Mouse (Mus musculus) adrenal gland, adult 2 months (tissue): ENCODE data around the gene Plek. TPM values are rescaled to one million over a fixed set of nuclear protein-coding genes. Genes with fewer than 3 reads are reported as not detected.
"Not testable (repeated sequence)": the region's sequence is repeated elsewhere in the genome, so short reads cannot be mapped to it uniquely, and the experiment has no call there.

Source experiments
- DNase-seq: peaks from one replicate; pipeline ENCODE4 v3.0.0; 2021
- long read RNA-seq: library from polyadenylated mRNA; stranded (forward); transcript quantifications from one replicate; pipeline ENCODE4 v2.0.0, GENCODE M21; 2021
- polyA plus RNA-seq: library from polyadenylated mRNA; depleted of rRNA; stranded (reverse); fragments of >200 nt; gene quantifications from 2 replicates; pipeline ENCODE4 v1.2.3, GENCODE M21; 2012; rRNA removed
- total RNA-seq, 2 experiments: library from RNA; stranded (reverse); gene quantifications; 2 replicates each; pipeline ENCODE4 v1.2.3; 2021

Gene Plek
- total RNA-seq (1 to 10 TPM; 3.1 to 5.8 TPM), polyA plus RNA-seq (0.18 and 0.25 TPM in 2 replicates)
- long read RNA-seq, full-length matches to known transcripts = 2 of 3 reads
- long read RNA-seq, partial matches to known transcripts = 0 of 3 reads
- long read RNA-seq, other reads (novel, unspliced or antisense) = 1 of 3 reads

DNA sequence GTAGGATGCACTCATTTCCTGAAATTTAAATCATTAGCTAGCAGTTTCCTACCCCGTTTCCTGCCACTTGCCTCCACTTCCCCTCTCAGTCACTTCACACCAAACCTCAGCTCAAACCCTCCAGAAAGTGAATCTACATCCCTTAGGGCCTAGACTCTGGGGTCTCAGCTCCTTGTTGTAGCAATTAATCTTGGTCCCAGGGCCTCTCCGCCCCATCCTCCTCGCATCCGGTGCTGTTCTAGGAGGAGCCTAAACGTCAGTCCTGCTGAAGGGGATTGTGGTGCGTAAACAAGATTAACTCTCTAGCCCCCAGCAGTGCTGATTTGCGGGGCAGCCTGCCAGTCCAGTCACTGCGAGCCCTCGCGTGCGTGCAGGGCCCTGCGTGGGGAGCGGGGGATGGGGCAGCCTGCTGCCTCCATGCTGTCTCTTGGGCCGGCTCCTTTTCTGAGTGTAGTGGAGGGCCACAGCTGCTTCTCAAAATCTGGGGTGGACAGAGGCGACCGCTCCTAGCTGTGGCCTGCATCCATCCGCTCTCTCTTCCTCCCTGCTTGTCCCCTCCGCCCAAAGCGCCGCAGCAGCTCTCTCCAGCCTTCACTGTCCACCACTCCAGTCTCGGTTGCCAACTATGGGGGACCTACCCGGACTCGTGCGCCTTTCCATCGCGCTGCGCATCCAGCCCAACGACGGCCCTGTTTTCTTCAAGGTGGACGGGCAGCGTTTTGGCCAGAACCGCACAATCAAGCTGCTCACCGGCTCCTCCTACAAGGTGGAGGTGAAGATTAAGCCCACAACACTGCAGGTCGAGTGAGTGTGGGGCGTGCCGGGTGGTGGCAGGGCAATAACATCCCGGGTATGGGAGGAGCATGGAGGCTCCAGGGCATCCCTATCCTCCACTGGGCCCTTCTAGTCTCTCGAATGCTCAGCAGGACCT is at the start of gene Plek, which contains the start of gene Cnrip1:
TSS of gene Plek (minus strand) at position 837 of the 931 bp plus-strand sequence.
TSS of gene Cnrip1 (plus strand) at position 42 of the 931 bp plus-strand sequence.
- peak; percentile 79 for DNase-seq

DNA sequence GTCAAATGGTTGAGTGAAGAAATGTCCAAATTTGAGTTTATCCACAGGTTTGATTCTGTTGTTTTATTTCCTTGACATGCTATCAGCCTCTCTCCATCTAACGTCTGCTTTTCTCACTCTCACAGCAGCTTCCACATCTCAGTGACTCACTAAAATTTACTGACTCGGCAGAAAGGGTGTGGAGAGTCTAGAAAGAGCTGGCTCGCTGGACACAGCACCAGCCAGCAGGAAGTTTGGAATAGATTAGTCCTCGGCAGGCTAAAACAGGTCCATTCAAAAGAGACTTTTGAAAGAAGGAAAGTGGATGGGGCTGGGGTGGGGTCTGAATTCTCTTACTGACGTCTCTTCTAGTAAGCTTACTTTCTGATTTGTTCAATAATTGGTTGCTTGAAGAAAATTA is 33.9 kb upstream of the Plek start:
- DNase-seq = no peak

DNA sequence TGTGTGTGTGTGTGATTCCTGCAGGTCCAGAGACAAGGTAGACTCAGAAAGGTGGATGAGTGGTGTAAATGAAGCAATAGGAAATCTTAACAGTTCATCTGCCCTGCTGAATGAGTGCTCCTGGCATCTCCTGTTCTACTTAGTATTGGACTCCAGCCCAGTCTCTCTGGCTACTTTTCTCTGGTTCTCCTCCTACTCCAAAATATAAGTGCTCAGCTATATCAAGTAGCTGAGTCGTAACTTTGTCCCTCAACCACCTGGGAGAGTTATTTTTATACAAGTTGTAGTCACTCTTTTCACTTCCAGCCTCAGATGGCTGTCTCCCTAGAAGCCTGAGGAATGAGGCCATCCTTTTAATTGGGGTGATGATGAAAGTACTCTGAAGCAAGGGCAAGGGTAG is 31.7 kb upstream of the Plek start:
- DNase-seq = no peak

DNA sequence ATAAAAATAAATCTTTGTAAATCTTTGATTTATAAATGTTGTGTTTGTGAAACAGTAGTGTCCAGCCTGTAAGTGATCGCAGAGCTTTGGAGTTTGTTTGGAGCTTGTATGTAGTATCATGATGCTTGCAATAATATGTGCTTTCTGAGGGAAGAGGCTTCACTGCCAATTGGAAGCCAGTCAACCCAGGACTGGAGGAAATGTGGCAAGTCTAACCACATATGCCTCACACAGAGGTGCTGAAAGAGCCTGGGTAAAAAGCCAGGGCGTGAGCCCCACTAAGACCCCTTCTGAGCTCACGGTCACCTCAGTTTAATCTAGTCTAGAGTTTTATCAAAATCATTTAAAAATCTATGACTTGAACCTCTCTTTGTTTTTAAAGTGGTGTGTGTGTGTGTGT is 31.3 kb upstream of the Plek start:
- no peak for DNase-seq

DNA sequence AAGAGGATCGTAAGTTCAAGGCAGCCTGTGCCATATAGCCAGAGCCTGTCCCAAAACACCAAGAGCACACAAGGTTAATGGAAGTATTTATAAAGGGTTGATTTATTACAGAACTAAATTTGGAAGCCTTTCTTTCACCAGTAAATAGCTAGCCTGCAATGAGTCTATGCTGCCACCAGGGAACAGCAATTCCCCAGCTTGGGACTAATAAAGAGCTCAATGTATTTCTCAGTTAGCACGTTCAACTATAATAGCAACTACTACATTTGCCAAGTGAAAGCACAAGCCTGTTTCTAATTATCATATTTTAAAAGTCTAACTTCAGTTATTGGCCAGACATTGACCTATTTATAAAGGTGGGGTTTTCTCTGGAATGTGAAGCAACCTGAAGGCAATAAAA is 30.8 kb upstream of the Plek start:
- peak; percentile 10 for DNase-seq

DNA sequence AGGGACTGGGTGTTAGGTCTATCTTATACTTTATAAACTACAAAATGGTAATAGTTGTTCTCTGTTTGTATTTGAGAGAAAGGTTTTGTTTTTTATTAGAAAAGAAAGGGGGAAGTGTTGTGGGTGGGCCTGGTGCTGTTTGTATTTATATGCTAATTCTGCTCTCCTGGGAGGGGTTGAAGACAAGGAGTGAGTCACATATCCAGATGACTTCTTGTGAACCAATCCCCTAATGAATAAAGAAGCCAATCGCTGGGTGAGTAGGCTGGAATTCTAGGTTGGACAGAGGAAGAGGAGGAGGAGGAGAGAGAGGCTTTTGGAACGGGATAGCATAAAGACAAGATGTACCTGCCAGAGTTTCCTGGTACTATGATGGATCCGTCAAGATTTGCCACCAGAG is 29.9 kb upstream of the Plek start:
- no peak for DNase-seq

DNA sequence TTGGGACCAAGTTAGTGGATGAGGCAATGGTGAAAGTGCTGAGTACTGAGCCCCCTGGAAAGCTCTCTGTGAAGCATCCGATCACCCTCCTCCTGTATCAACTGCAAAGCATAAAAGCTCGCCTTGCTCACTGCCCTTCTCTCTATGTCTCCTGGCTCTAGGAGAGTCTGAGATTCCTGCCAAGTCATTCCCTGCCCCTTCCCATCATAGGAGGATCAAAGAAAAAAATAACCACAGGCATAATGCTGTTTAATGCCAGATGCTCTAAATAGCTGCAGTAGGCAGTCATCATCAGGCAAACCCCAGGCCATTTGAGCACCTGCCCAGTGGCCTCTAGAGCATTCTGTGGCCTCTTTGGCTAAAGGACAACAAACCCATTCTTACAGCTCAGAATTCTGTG is 23.5 kb upstream of the Plek start:
- DNase-seq = no peak

DNA sequence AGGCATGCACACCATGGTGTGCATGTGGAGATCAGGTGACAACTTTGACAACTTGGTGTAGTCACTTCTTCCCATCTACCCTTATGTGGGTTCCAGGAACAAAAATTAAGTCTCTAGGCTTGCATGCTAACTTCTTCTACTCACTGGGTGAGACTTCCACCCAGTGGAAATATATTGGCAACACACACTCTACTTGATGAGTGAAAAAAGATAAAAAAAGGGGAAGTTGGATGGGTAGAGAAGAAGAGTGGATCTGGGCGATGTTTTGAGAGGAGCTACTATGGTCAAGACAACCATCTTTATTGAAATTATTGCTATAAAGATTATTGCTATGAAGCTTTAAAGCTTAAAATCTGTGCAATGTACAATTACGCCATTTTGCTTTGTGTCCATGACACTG is 17.2 kb upstream of the Plek start:
- DNase-seq = not testable (repeated sequence)

DNA sequence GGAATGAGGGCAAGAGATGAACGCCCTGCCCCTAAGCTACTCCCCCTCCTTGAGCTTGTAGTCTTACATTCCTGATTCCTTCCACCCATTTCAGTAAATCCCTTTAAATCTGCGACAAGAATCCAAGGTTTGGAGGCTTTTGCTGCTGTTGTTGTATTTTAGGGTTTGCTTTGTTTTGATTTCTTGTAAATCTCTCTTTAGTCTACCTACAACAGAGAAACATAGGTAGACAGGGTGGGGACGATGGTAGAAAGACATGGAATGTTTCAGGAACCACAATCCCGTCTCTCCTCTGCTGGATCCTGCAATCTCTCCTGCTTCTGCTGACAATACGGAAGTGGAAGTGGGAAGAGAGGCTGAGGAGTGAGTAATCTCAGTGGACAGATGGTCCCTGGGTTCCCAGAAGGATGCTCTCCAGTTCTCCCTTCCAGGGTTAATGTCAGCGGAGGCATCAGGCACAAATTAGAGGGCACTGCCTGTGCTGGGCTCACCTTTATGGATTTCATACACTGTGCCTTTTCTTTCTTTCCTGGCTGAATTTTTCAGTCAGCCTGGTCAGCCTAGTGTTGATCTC is 382 bp upstream of the Plek start:
- DNase-seq = no peak

DNA sequence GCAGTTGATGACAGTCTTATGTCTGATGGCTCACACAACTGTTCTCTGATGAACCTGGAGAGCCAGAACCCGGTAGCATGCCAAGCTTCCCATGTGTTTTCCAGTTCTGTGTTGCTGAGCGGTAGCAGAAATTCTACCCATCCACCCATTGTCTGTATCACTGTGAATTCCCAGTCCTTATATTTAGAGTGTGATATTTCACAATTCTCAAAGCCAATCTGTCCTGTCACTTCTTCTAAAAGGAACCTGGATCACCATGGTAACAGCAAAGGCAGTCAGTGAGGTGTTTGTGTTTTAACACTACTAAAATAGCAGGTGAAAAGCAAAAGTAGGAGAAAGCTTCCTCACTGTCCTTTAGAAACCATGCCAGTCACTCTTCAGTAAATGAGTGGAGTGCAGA is 6.4 kb downstream of the Plek start:
- no peak for DNase-seq

DNA sequence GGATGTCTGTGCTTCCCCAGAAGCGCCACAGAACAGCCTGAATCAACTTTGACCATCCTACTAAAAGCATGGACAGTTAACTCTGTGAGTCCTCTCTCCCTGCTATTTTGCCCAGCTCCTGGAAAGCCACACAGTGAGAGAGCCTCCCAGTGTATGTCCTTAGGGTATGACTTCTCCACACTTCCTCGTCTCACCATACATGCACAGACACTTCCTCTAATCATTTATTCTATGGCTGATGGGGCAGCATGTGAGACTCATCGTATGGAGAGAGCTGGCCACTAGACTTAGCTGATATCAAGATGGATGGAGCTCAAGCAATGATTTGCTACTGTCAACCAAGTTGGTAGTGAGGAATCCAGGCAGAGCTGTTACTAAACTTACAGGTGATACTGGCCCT is 28.2 kb downstream of the Plek start:
- no peak for DNase-seq

DNA sequence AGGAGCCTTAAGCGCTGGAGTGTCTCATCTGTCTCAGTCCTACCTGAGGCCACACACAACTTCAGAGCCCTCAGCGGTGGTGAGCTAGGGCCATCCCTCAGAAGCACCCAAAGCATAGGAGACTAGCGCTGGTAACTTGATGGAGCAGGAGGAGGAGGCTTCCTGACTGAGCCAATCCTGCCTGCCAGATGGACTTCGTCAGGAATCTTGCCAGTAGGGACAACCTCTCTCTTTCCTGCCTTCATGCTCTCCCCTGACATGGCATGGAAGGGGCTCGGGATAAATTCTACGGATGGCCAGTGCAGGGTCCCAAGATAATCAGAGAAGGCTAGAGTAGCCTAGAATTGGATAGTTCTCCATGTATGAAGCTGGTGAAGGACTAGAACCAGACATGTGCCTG is 29.0 kb downstream of the Plek start:
- no peak for DNase-seq

DNA sequence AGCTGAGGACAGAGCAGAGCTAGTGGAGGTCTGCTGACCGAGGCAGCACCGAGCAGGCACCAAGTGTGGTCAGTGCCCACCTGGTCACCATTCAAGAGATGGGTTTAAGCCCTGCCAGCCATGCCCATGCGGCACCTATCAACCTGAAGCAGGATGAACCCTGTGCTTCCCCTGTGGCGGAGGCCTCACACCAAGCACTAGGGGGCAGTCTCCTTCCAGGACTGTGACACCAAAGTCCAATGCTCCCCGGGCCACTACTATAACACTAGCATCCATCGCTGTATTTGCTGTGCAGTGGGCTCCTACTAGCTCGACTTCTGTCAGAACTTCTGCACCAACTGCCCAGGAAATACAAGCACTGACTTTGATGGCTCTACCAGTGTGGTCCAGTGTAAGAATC is 32.9 kb downstream of the Plek start:
- no peak for DNase-seq

DNA sequence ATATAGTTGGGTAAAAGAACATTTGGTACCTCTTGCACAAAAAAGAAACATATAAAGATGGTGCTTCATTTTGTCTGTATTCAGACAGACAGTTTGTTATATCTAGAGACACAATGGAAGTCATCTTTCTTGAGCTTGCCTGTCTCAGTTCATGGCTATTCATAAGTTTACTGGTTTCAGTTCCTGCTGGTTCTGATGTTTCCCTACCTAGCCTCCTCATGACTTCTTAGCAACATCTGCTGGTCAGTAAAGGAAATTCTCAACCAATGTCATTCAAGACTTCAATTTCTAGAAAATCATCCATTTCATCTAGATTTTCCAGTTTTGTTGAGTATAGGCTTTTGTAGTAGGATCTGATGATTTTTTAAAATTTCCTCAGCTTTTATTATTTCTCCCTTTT is 39.2 kb downstream of the Plek start:
- no peak for DNase-seq

DNA sequence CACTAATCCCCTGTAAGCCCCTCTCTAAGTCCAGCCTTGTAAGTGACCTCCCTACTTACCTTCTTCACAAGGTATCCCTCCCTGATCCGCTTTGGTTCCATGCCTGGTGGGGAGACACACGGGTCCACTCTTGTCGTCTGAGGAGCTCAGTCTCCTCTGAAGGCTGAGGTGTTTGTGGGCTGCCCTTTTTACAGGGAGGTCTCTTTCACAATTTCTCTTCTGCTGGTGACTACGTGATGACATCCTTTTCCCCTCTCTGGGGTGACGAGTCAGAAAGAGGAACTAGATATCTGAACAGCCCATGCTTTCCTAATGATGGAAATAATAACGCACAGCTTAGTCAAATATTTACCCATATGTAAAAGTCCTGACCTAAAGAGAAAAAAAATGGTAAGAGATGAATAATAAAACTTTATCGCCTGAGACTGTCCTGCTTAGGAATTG is 43.7 kb downstream of the Plek start:
- no peak for DNase-seq

DNA sequence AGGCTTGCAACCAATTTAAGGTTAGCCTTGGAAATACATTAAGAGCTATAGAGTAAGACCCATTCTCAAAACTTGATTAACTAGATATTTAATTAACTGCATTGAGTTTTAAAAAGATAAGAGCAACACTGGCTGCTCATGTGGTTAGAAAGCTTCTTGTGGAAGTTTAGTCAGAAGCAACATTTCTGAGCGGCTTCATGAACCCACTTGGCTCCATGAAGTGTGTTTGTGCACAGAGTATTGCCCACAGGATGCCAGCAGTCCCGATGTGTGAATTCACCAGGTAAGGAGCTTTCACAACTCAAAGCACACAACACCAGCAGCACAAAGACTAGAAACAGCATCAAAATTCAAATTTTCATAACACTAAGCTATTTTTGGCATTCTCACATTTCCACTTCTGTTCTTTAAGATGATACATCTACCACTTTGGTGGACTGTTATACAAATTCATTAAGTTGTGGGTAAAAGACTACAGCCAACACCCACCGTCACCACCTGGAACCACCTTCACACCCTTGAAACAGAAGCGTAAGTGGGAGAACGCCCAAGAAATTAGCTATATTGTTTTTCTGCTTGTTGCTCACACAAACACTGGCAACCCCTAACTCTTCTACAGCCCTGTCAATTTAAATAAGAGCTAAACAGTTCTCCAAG is 44.5 kb downstream of the Plek start:
- no peak for DNase-seq

DNA sequence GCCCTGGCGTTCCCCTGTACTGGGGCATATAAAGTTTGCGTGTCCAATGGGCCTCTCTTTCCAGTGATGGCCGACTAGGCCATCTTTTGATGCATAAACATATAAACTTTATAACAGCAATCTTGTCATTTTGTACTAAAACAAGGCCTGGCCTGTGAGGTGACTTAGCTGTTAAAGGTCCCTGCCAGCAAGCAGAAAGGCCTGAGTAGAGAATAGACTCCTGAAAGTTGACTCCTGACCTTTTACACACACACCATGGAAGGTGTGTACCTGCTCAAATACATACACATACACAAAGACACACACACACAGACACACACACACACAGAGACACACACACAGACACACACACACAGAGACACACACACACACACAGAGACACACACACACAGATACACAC is 45.7 kb downstream of the Plek start:
- not testable (repeated sequence) for DNase-seq

DNA sequence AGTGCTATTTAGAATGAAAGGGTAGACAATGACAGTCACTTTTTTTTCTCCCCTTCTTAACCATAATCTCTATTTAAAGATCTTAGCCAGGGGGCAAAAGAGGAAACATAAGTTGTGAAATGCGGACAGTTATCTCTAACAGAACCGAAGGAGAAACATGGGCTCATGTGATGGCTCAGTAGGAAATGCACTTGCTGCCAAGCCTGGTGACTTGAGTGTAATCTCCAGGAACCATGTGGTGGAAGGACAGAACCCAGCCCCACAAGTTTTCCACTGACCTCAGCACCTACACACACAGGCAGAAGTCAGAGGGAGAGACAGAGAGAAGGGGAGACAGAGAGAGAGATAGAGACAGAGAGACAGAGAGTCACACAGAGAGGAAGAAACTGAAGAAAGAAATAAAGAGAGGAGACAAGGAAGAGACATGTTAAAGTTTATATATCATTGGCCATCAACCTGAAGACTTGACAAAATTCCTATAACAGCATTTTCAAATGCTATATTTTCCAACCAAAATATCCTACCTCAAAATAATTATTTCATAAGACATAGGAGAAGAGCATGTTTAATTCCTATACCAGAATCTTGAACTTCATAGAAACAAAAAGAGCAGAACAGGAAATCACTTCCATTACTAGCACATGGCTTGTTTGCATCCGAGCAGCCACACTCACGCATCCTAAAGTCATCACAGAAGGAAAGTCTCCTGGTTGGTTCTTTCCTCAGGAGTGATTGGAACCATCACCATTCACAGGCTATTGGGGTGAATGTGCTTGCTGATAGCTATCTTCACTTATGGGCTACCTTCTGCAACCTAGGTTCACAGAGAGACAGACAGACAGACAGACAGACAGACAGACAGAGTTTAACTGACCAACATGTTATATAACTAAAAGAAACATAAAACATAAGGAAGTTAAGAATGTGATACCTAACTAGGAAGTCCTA is 47.0 kb downstream of the Plek start:
- DNase-seq = peak; percentile 21

DNA sequence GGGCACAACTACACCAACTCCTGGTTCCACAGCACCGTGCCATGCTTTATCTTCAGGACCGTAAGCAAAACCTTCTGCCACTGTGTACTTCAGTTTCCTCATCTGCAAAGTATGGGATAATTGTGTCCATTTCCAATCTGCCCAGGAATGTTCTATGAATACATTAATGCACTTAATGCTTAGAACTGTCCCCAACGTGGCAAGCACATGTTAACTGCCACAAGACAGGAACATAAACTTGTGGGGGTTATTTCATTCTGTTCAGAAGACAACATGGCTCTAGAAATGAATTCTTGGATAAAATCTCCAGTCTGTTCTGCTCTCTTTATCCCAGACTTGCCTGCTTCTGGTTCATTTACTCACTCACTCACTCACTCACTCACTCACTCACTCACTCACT is 48.4 kb downstream of the Plek start:
- DNase-seq = no peak

DNA sequence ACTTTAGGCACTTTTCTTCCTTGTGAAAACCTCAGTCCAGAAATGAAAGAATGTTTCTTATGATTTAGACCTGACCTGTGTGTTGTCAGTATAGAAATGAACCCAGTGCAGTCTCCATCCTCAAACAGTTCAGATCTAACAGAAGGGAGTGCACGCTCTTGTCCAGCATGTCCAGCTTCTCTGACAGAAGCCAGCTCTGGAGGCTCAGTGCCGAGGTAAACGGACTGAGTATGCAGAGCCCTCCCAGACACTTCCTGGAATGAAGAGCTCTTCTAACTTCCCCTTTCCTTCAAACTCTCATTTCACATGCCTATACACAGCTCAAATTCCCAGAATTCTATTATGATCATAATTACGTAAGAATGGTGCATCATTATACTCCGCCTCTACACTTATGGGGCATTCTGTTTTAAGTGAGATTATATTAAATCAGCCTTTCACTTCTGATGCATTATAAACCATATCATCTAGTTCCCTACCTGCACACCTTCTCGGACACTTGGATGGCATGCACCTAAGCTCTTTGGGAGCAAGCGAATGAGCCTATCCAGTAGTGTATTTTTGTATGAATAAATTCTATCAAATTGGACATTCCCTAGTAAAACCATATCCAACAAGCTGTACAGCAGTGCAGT is 49.3 kb downstream of the Plek start:
- DNase-seq = no peak
